Mouse (Mus musculus): ENCODE results near the gene Ubxn7.

DNA sequence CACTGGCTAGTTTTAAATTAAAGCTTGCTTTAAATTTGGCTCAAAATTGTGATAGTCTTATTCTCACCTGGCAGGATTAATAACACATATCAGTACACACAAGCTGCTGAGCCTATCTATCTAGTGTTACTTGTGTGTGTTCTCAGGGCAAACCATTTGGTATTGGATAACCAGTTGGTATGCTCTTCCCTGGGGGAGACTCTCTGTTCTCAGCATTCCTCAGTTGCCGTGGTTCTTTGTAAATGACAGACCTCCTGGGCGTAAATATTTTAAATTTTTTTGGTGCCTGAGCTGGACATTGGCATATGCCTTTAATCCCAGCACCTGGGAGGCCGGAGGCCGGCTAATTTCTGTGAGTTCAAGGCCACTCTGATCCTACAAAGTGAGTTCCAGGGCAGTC is 19.2 kb upstream of the Ubxn7 start:
- TF ChIP-seq CTCF (IDR thresholded peaks at IDR 0.05; ENCODE audit: borderline replicate concordance, extremely low read depth, insufficient read depth, insufficient read length) = no peak
- TF ChIP-seq POLR2A (IDR thresholded peaks at IDR 0.05; ENCODE audit: borderline replicate concordance, extremely low read depth, insufficient read depth, insufficient read length, poor library complexity, severe bottlenecking) = no peak

Measured in brain, embryonic 14.5 days (tissue).